Mouse (Mus musculus) embryonic stem cell, embryonic (primary cell): ENCODE measurements around the gene Olfr259.

Source experiments
- CTCF ChIA-PET, 4 experiments: fragments of 300-600 bp in 2 of 4; fragments of 350-600 bp in 2 of 4; sonication (Branson Sonifier 250); formaldehyde crosslinking; loops; one replicate each; lab custom pipeline; 2022; ENCODE audit warnings: inconsistent platforms in 2 of 4; lab: Charles Lee
- POLR2A ChIA-PET, 4 experiments: fragments of 300-600 bp in 2 of 4; fragments of 350-600 bp in 2 of 4; sonication (Branson Sonifier 250); formaldehyde crosslinking; loops; one replicate each; lab custom pipeline; 2022; ENCODE audit warnings: antibody characterized with exemption in 4 of 4, inconsistent platforms in 1 of 4; lab: Charles Lee

Olfr259 gene

GRCm38 (mm10) chr2:87114467-87114866 lies at the start of gene Olfr259:
TSS of gene Olfr259 (minus strand) at chr2:87114567.
- POLR2A ChIA-PET = no interaction called here

DNA sequence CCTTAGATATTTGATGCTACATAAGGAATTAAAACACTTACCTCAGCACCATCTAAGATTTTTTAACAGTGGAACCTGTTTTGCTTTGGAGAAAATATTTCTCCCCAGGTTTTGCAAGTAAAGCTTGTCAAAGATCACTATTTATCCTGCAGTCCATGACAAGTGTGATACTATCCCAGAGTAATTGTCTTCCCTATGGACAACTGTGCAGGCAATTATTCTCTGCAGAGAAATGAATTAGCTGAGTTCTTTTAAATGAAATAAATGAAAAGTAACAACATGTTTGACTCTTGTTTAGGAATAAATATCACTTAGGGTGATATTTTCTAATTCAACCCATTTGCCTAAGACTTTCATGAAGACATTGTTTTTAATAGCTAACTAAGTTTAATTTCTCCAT lies 38.2 kb upstream of the Olfr259 start, which contains the start of gene Olfr1111:
Olfr1111 (minus strand) TSS at position 101 of the 400 bp plus-strand sequence.
- POLR2A ChIA-PET = no interaction called here
- CTCF ChIA-PET = no interaction called here

More at GRCm38 (mm10) chr2:87114467-87114866, at the start of gene Olfr259:
- CTCF ChIA-PET = no interaction called here

DNA sequence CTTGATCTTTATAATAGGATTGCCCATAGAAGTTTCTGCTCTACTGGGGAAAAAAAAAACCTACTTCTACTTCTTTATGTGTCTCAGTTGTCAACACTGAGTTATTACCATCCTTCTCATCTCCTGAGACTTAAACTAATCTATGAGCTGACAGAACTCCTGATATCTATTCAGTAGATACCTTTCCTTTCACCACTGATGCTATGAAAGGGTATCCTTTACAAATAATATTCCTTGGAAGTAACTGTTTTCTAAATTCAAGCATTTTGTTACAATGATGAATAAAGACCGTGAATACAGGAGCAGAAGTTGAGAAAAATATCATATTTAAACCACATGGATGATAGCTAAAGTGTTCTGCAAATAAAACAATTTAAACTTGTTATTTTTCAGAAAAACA lies 25.8 kb upstream of the Olfr259 start, which contains the start of gene Olfr1110:
Olfr1110 (minus strand) TSS at position 101 of the 400 bp plus-strand sequence.
- CTCF ChIA-PET = no interaction called here
- POLR2A ChIA-PET = no interaction called here

DNA sequence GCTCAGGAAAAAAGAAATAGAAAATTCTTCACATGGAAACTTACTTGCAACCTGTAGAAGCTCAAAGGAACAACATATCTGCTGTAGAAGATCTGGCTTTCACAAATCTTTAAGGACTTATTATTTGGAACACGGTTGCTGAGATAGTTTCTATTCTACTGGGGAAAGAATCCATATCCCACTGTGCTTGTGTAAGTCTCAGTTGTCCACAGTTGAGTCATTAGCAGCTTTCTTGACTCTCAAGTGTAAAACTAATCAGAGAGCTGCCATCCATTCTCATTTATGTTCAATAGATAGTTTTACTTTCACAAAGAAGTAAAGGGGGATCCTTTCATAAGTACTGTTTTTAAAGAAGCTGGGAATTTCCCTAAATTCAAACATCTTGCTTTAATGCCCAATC lies 18.5 kb downstream of the Olfr259 start, which contains the start of gene Olfr1109:
Olfr1109 (minus strand) TSS at position 101 of the 400 bp plus-strand sequence.
- ChIA-PET POLR2A (no interaction called here), CTCF (no interaction called here)

GRCm38 (mm10) chr2:87075717-87076116 lies 38.6 kb downstream of the Olfr259 start, which contains the start of gene Olfr1107:
TSS of gene Olfr1107 (minus strand) at chr2:87075817.
- CTCF ChIA-PET = no interaction called here
- POLR2A ChIA-PET = no interaction called here
